Mouse (Mus musculus) testis, adult 2 months (tissue): Measurements from ENCODE around the gene Zmynd12.

ENCODE experiments used
- CTCF ChIP-seq: fragments of 200-500 bp; IDR thresholded peaks from 2 replicates; pipeline ENCODE4 v1.5.1; 2012; ENCODE audit warnings: low read depth, mild to moderate bottlenecking, inconsistent platforms, low read length, moderate library complexity; ENCODE audit not compliant: control insufficient read depth, insufficient read depth, insufficient replicate concordance
- POLR2A ChIP-seq: fragments of 200-500 bp; IDR thresholded peaks from 2 replicates; pipeline ENCODE4 v1.6.1; 2012; ENCODE audit warnings: low read depth, mild to moderate bottlenecking, inconsistent platforms, low read length, moderate library complexity; ENCODE audit not compliant: control insufficient read depth

DNA sequence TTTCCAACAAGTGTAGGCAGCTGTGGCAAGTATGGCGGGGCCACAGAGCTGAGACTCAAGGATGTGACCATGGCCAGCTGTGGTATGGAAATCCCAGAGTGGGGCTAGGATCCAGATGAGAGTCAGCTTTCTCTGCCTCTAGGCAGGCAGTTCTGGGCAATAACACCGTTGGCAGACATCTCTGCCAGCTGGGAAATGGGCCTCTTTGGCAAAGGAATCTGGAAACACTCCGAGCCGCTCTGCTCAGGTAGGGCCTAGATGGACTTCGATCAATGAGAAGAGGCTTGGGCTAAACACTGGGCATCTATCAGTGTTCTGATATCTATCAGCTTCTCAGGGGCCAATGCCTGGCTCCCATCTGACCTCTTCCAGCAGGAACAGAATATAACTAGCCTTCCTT, 43.2 kb downstream of the Zmynd12 start:
- no peak for TF ChIP-seq CTCF
- TF ChIP-seq POLR2A, result no peak
